Mouse (Mus musculus) lung, adult 18-20 months (tissue): ENCODE measurements at regions not wholly inside any gene's neighbourhood (a gene's known extent, or its start where the extent isn't known, plus 50 kb on each side); places are given as distances from the start of the nearest gene placed in this dataset.

Source experiments
- DNase-seq, 2 experiments: peaks; one replicate each; pipeline ENCODE4 v3.0.0; 2022; ENCODE audit warnings: mixed read lengths in 2 of 2

- no peak for DNase-seq
Measured at GRCm38 (mm10) chr4:29135685-29136385, 322.9 kb downstream of the Epha7 start.

DNA sequence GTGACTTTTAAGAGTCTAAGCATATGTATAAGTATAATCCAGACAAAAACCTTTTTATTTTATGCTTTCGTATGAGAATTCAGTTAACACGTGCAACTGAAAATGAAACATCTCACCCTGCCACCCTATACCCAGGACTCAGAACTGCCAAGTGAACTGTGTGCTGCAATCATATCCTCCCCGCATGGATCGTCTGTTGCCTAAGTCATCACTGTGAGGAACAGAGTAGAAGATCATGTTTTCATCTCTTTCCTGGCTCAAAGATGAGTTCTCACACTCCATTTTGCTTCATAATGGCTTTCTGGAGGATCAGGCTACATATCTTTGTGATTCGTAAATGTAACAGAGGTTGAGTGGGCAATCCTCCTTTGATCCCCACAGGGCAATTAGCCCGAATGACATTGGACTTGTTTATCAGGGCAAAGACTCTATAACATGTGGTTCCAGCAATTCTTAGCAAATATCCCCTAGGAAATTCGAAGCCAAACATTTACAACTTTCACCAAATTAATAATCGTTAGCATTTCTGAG is 325.9 kb downstream of the Epha7 start:
- DNase-seq, result no peak

DNA sequence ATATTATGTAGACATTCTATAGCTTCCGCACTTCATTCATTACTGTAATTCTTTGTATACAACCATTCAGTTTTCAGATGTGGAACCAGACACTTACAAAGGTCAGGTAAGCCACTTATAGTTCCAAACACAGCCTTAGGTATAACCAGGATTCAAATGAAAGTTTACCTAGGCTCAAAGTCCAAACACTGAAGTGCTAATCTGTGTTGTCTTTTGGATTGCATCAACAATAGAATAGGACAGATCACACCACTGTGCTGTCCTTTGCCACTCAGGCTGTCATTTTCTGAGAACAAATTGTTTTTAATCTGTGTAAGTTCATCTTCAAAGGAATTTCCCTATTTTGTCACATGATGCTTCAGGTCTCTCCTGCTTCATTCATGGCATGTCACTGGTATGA is 330.5 kb downstream of the Epha7 start:
- no peak for DNase-seq

DNA sequence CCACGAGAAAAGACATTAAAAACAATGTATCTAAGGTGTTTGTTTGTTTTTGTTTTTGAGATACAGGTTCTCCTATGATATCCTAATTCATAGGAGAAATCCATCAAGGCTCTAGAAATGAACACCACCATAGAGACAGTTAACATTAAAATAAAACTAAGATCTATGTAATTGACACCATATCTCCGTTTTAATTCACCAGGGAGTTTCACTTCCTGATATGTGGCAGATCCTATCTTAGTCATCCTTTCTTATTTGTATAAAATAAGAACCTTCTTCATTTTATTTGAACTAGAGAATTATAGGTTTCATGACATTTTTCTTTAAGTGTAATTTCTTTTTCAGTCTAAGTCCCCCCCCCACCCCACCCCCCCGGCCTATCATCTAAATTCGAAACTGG is 332.3 kb downstream of the Epha7 start:
- DNase-seq, result no peak

GRCm38 (mm10) chr4:29152134-29152867 is 339.4 kb downstream of the Epha7 start:
- DNase-seq, result peak in 1 of 2 experiments; percentile 7

- DNase-seq, result no peak
Measured at GRCm38 (mm10) chr4:29182494-29182893, 369.6 kb downstream of the Epha7 start.

DNA sequence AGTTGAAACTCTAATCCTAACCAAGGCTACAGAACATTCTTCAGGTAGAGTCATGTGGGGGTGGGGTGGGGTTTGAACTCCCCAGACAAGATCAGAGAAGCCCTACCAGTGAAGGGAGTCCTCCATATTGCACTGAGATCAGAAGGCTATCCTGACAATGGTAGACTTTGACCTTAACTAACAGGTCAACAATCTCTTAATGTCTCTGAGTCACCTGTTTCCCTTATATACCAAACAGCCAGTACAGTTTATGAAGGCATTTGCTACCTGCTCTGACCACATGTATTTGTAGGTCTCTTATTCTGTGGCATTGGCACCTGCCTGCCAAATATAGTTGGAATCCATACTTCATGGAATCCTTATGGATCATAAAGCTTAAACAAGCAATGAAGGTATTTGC is 370.5 kb downstream of the Epha7 start:
- no peak for DNase-seq

DNA sequence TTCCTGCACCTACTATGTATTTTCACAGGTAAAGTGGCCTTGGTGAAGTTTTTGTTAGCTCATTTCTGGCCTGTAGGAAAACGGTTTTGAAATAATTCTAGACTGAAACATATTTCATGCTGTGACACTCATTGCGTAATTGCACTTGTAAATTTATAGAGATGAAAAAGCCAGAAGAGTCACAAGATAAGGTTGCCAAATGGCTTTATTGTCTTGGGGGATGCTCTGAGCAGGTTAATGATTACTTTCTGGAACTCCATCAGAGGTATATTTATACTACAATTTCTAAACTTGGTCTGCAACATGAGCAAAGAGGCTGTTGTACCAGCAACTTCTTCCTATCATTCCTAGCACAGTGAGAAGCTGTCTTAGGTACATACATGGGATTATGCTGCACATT is 370.9 kb downstream of the Epha7 start:
- no peak for DNase-seq

DNA sequence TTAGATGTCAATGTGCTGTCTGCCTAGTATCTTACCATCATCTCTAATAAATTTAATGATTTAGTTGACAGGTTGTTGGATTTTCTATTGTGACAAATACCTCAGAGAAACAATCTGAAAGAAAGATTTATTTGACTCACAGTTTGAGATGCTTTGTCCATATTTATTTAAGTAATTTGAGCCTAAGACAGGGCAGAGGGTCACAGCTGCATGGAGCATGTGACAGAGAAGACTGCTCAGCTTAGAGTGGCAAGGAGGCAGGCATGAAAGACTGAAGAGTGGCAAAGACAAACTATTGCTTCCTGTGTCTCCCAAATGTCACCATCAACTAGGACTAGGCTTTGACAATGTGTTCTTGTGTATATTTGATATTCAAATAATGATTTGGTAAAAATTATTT is 388.0 kb downstream of the Epha7 start:
- DNase-seq, result no peak
